Mouse (Mus musculus) left cerebral cortex, postnatal 25 days (tissue): ENCODE data around the gene Phactr3. TPM values are rescaled to one million over a fixed set of nuclear protein-coding genes. Genes with fewer than 3 reads are reported as not detected.
"Not testable (repeated sequence)": the region's sequence is repeated elsewhere in the genome, so short reads cannot be mapped to it uniquely, and the experiment has no call there.

Experiments
- DNase-seq, 2 experiments: peaks; one replicate each; pipeline ENCODE4 v3.0.0; 2022; ENCODE audit warnings: low spot score in 2 of 2, mixed read lengths in 1 of 2
- intact Hi-C: fragments of 180-260 bp; cut with DNase I; formaldehyde crosslinking; loops from one replicate; pipeline ENCODE4 v1.15.1; 2025
- total RNA-seq, 2 experiments: library from RNA; stranded (reverse); gene quantifications; 2 replicates each; pipeline ENCODE4 v1.2.3; 2021

The Phactr3 gene
- total RNA-seq, 2 experiments from 2014 or later, result 158 TPM

- intact Hi-C loops, result loop anchor here (2.0 kb wide), 1 partner anchor 22 kb away; no protein-coding TSS in a partner anchor
- peak in 1 of 2 experiments; percentile 60 for DNase-seq
Observed at GRCm38 (mm10) chr2:178304669-178305068, 185.9 kb downstream of the Phactr3 start.

GRCm38 (mm10) chr2:178313539-178313938 lies 194.8 kb downstream of the Phactr3 start:
- no peak for DNase-seq
- intact Hi-C loops, result no loop called here

GRCm38 (mm10) chr2:178316281-178316680 lies 197.5 kb downstream of the Phactr3 start:
- intact Hi-C loops, result no loop called here
- DNase-seq, result no peak

GRCm38 (mm10) chr2:178319766-178320165 lies 201.0 kb downstream of the Phactr3 start:
- DNase-seq, result no peak
- intact Hi-C loops, result no loop called here

- peak; percentile 53 to 87 for DNase-seq
- intact Hi-C loops, result no loop called here
Observed at GRCm38 (mm10) chr2:178321271-178321670, 202.5 kb downstream of the Phactr3 start.

- no peak for DNase-seq
- intact Hi-C loops, result no loop called here
Observed at GRCm38 (mm10) chr2:178324410-178324809, 205.6 kb downstream of the Phactr3 start.

- no peak for DNase-seq
- intact Hi-C loops, result no loop called here
Observed at GRCm38 (mm10) chr2:178324818-178325217, 206.0 kb downstream of the Phactr3 start.

- no peak for DNase-seq
- intact Hi-C loops, result loop anchor here (2.0 kb wide), 2 partner anchors 21 to 29 kb away; no protein-coding TSS in a partner anchor
Observed at GRCm38 (mm10) chr2:178326067-178326466, 207.3 kb downstream of the Phactr3 start.

GRCm38 (mm10) chr2:178326750-178327465 lies 208.1 kb downstream of the Phactr3 start:
- no peak for DNase-seq

GRCm38 (mm10) chr2:178327466-178328040 lies 208.8 kb downstream of the Phactr3 start:
- intact Hi-C loops, result loop anchor here (2.0 kb wide), 2 partner anchors 23 to 31 kb away; no protein-coding TSS in a partner anchor

More at GRCm38 (mm10) chr2:178326750-178327465, 208.1 kb downstream of the Phactr3 start:
- intact Hi-C loops, result loop anchor here (2.0 kb wide), 2 partner anchors 22 to 30 kb away; no protein-coding TSS in a partner anchor

GRCm38 (mm10) chr2:178329551-178329950 lies 210.8 kb downstream of the Phactr3 start:
- intact Hi-C loops, result no loop called here
- DNase-seq, result peak; percentile 49 to 83

More at GRCm38 (mm10) chr2:178327466-178328040, 208.8 kb downstream of the Phactr3 start:
- peak; percentile 86 to 91 for DNase-seq

- DNase-seq, result no peak
- intact Hi-C loops, result no loop called here
Observed at GRCm38 (mm10) chr2:178329986-178330385, 211.2 kb downstream of the Phactr3 start.

- DNase-seq, result peak in 1 of 2 experiments; percentile 45
- intact Hi-C loops, result loop anchor here (2.0 to 5.0 kb wide), 3 partner anchors 51 to 241 kb away; no protein-coding TSS in a partner anchor
Observed at GRCm38 (mm10) chr2:178337878-178338277, 219.1 kb downstream of the Phactr3 start.

- DNase-seq, result no peak
- intact Hi-C loops, result loop anchor here (2.0 to 5.0 kb wide), 3 partner anchors 52 to 242 kb away; no protein-coding TSS in a partner anchor
Observed at GRCm38 (mm10) chr2:178339044-178339443, 220.3 kb downstream of the Phactr3 start.

GRCm38 (mm10) chr2:178342105-178342504 lies 223.3 kb downstream of the Phactr3 start:
- DNase-seq, intact Hi-C loops: not testable (repeated sequence)

GRCm38 (mm10) chr2:178342597-178342996 lies 223.8 kb downstream of the Phactr3 start:
- intact Hi-C loops, result no loop called here

More at GRCm38 (mm10) chr2:178342597-178342996, 223.8 kb downstream of the Phactr3 start:
- no peak for DNase-seq

Other genes starting within 250 kb of the Phactr3 start
- gene Gm14327, start 221.9 kb upstream of the Phactr3 start, total RNA-seq, result 1 to 10 TPM; 5.5 to 6.5 TPM
- gene Zfp972, start 193.4 kb upstream of the Phactr3 start, total RNA-seq, result 1 to 10 TPM in 1 of 2 experiments, under 1 TPM in 1; 0.96 to 2.0 TPM
- gene Gm14326, start 161.7 kb upstream of the Phactr3 start, total RNA-seq, result 10 to 100 TPM; 47.4 to 54.2 TPM
- gene Zfp971, start 95.7 kb upstream of the Phactr3 start, total RNA-seq, result 10 to 100 TPM; 20.2 to 23.6 TPM
- 10 to 100 TPM; 22.6 to 23.7 TPM for gene Zfp931, start 40.5 kb upstream of the Phactr3 start, total RNA-seq